Mouse (Mus musculus): ENCODE data around the gene Mroh8. TPM values are rescaled to one million over a fixed set of nuclear protein-coding genes. Genes with fewer than 3 reads are reported as not detected.
"Not testable (repeated sequence)": the region's sequence is repeated elsewhere in the genome, so short reads cannot be mapped to it uniquely, and the experiment has no call there.

The Mroh8 gene
- polyA plus RNA-seq, 1 experiment from 2014 or later, result 0.20 TPM

GRCm38 (mm10) chr2:157170166-157170565 lies 109.2 kb downstream of the Mroh8 start:
- Histone ChIP-seq H3K27me3 (ENCODE audit: control insufficient read depth, insufficient read depth, low read length) (no peaks in the 10 kb centered on the region), H3K9ac (replicated peaks; ENCODE audit: low read depth, low read length) (no peak overlapping the region), H3K27ac (ENCODE audit: low read depth, low read length) (no peak overlapping the region), H3K4me3 (ENCODE audit: low read depth, low read length) (no peak overlapping the region), H3K9me3 (ENCODE audit: control insufficient read depth, low read length) (no peaks in the 10 kb centered on the region), H3K4me2 (ENCODE audit: low read depth, low read length) (no peak overlapping the region), H3K36me3 (ENCODE audit: control insufficient read depth, insufficient read depth, low read length) (0 out of 2 replicates have a peak, but pooled peaks cover 11% of the 10 kb centered on the region), H3K4me1 (ENCODE audit: control insufficient read depth, insufficient read depth, low read length) (no peaks in the 10 kb centered on the region)
- peak; percentile 79; the same call in 1 of the 2 replicates for ATAC-seq (ENCODE audit: low read depth)
- WGBS, result 22% methylated on average over 5 of the region's 5 CpGs

- Histone ChIP-seq H3K4me2 (ENCODE audit: low read depth, low read length) (no peak overlapping the region), H3K4me1 (ENCODE audit: control insufficient read depth, insufficient read depth, low read length) (no peaks in the 10 kb centered on the region), H3K27me3 (ENCODE audit: control insufficient read depth, insufficient read depth, low read length) (no peaks in the 10 kb centered on the region), H3K9me3 (ENCODE audit: control insufficient read depth, low read length) (no peaks in the 10 kb centered on the region), H3K27ac (ENCODE audit: low read depth, low read length) (no peak overlapping the region), H3K4me3 (ENCODE audit: low read depth, low read length) (no peak overlapping the region), H3K36me3 (ENCODE audit: control insufficient read depth, insufficient read depth, low read length) (peaks cover 12% of the 10 kb centered on the region; the same call in 1 of the 2 replicates), H3K9ac (replicated peaks; ENCODE audit: low read depth, low read length) (no peak overlapping the region)
- 96% methylated on average over 12 of the region's 12 CpGs for WGBS
- ATAC-seq (ENCODE audit: low read depth), result no peak
Observed at GRCm38 (mm10) chr2:157166371-157167080, 112.8 kb downstream of the Mroh8 start.

- not testable (repeated sequence) for H3K9me3 ChIP-seq (ENCODE audit: control insufficient read depth, low read length); H3K4me1 ChIP-seq (ENCODE audit: control insufficient read depth, insufficient read depth, low read length); ATAC-seq (ENCODE audit: low read depth); H3K9ac ChIP-seq (replicated peaks; ENCODE audit: low read depth, low read length); H3K27me3 ChIP-seq (ENCODE audit: control insufficient read depth, insufficient read depth, low read length); H3K4me2 ChIP-seq (ENCODE audit: low read depth, low read length); H3K4me3 ChIP-seq (ENCODE audit: low read depth, low read length); H3K27ac ChIP-seq (ENCODE audit: low read depth, low read length)
- H3K36me3 ChIP-seq (ENCODE audit: control insufficient read depth, insufficient read depth, low read length), result peaks cover 15% of the 10 kb centered on the region
Observed at GRCm38 (mm10) chr2:157165312-157166224, 113.8 kb downstream of the Mroh8 start.

DNA sequence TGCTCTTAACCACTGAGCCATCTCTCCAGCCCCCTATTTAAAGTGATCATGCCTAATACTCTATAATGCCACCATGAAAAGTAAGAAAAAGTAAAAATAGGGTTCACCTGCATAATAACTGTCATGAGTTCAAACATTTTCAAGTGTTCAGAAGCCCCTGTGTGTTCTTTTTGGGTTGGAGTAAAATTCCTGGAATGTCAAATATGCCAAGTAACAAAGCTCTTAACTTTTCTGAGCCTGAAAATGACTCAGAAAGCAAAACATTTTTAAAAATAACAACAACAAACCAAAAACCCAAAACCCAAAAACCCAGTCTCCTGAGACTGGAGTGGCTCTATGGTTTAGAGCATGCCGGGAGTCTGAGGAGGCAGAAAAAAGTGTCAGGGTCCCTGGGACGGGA lies 115.2 kb downstream of the Mroh8 start:
- Histone ChIP-seq H3K9me3 (ENCODE audit: control insufficient read depth, low read length) (no peaks in the 10 kb centered on the region), H3K4me2 (ENCODE audit: low read depth, low read length) (no peak overlapping the region), H3K27ac (ENCODE audit: low read depth, low read length) (no peak overlapping the region), H3K27me3 (ENCODE audit: control insufficient read depth, insufficient read depth, low read length) (no peaks in the 10 kb centered on the region), H3K4me1 (ENCODE audit: control insufficient read depth, insufficient read depth, low read length) (no peaks in the 10 kb centered on the region), H3K36me3 (ENCODE audit: control insufficient read depth, insufficient read depth, low read length) (peaks cover 22% of the 10 kb centered on the region), H3K9ac (replicated peaks; ENCODE audit: low read depth, low read length) (no peak overlapping the region), H3K4me3 (ENCODE audit: low read depth, low read length) (no peak overlapping the region)
- no peak for ATAC-seq (ENCODE audit: low read depth)
- 96% methylated on average over 2 of the region's 2 CpGs for WGBS

Other genes with a start within 250 kb of the Mroh8 start
- 10.0 and 10.2 TPM in 2 replicates for gene Soga1, start 200.3 kb downstream of the Mroh8 start, polyA plus RNA-seq (2014; fragmentation: Nextera tagmentation; extraction: Ambion mirVana)
- not detected in 2 replicates for gene Tldc2, start 192.5 kb downstream of the Mroh8 start, polyA plus RNA-seq (2014; fragmentation: Nextera tagmentation; extraction: Ambion mirVana)
- gene Samhd1, start 144.3 kb downstream of the Mroh8 start, polyA plus RNA-seq (2014; fragmentation: Nextera tagmentation; extraction: Ambion mirVana), result 13.2 and 14.9 TPM in 2 replicates
- gene Rbl1, start 75.0 kb downstream of the Mroh8 start, polyA plus RNA-seq (2014; fragmentation: Nextera tagmentation; extraction: Ambion mirVana), result 5.7 and 6.2 TPM in 2 replicates
- 202 and 232 TPM in 2 replicates for gene Rpn2, start 532 bp downstream of the Mroh8 start, polyA plus RNA-seq (2014; fragmentation: Nextera tagmentation; extraction: Ambion mirVana)
- not detected in 2 replicates for gene Ghrh, start 68.0 kb upstream of the Mroh8 start, polyA plus RNA-seq (2014; fragmentation: Nextera tagmentation; extraction: Ambion mirVana)
- 51.5 and 58.5 TPM in 2 replicates for gene Manbal, start 88.0 kb upstream of the Mroh8 start, polyA plus RNA-seq (2014; fragmentation: Nextera tagmentation; extraction: Ambion mirVana)
- gene Src, start 138.9 kb upstream of the Mroh8 start, polyA plus RNA-seq (2014; fragmentation: Nextera tagmentation; extraction: Ambion mirVana), result 19.3 and 23.9 TPM in 2 replicates